Mouse (Mus musculus): ENCODE measurements around the gene Rpl36al. TPM values are rescaled to one million over a fixed set of nuclear protein-coding genes. Genes with fewer than 3 reads are reported as not detected.

Gene Rpl36al
- polyA plus RNA-seq, 1 experiment from 2014 or later, result 974 TPM

DNA sequence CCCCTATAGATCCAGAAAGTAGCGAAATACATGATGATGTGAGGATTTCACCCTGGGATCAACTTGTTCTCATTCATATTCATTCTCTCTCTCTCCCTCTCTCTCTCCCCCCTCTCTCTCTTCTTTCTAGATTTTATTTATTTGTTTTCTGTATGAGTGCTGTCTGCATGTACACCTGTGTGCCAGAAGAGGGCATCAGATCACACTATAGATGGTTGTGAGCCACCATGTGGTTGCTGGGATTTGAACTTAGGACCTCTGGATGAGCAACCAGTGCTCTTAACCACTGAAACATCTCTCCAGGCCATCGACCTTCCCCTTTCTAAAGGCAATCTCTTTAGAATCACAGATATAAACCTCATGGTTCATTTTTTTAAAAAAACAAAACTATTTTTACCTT lies 24.6 kb upstream of the Rpl36al start:
- Histone ChIP-seq H3K4me2 (replicated peaks; ENCODE audit: low read depth) (no peak overlapping the region), H3K4me3 (ENCODE audit: low read depth, low read length) (no peak overlapping the region), H3K36me3 (ENCODE audit: control insufficient read depth, insufficient read depth, low read length) (0 out of 2 replicates have a peak, but pooled peaks cover 4% of the 10 kb centered on the region), H3K9ac (ENCODE audit: low read length) (no peak overlapping the region), H3K4me1 (replicated peaks; ENCODE audit: control insufficient read depth, insufficient read depth) (no peaks in the 10 kb centered on the region), H3K27me3 (ENCODE audit: control insufficient read depth, insufficient read depth, low read length) (no peaks in the 10 kb centered on the region), H3K9me3 (ENCODE audit: control insufficient read depth, low read length) (no peaks in the 10 kb centered on the region), H3K27ac (replicated peaks) (no peak overlapping the region)
- DNase-seq (ENCODE audit: low spot score) (no peak), ATAC-seq (ENCODE audit: low FRiP score, low TSS enrichment) (no peak)
- 93% methylated on average over 2 of the region's 2 CpGs for WGBS
- TF ChIP-seq CTCF (IDR thresholded peaks at IDR 0.05; ENCODE audit: low read depth) (peak; percentile 50), EP300 (optimal IDR thresholded peaks at IDR 0.05) (no peak)

DNA sequence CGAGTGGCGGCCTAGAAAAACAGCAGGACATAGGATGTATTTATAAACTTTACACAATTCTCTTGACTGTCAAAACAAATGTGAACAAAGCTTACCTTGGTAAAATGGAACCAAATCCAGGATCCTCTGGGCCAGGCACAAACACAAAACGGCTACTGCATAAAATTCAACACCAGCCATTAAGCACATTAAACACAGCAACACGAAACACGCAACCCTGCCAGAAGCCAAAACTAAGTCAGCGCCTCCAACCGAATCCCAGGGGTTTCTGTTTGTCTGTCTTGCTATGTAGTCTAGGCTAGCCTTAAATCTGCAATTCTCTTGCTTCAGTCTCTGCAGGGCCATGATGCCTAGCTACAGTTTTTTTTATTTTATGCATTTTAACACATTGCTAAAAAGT lies 24.0 kb upstream of the Rpl36al start:
- no peak for DNase-seq (ENCODE audit: low spot score)
- WGBS, result 95% methylated on average over 7 of the region's 7 CpGs
- no peak for TF ChIP-seq CTCF (IDR thresholded peaks at IDR 0.05; ENCODE audit: low read depth)
- TF ChIP-seq EP300 (optimal IDR thresholded peaks at IDR 0.05), result no peak

GRCm38 (mm10) chr12:69207396-69207795 lies 23.5 kb upstream of the Rpl36al start:
- Histone ChIP-seq H3K27ac (replicated peaks) (no peak overlapping the region), H3K4me1 (replicated peaks; ENCODE audit: control insufficient read depth, insufficient read depth) (no peaks in the 10 kb centered on the region), H3K4me2 (replicated peaks; ENCODE audit: low read depth) (no peak overlapping the region), H3K4me3 (ENCODE audit: low read depth, low read length) (no peak overlapping the region), H3K36me3 (ENCODE audit: control insufficient read depth, insufficient read depth, low read length) (0 out of 2 replicates have a peak, but pooled peaks cover 4% of the 10 kb centered on the region), H3K27me3 (ENCODE audit: control insufficient read depth, insufficient read depth, low read length) (no peaks in the 10 kb centered on the region), H3K9ac (ENCODE audit: low read length) (no peak overlapping the region), H3K9me3 (ENCODE audit: control insufficient read depth, low read length) (no peaks in the 10 kb centered on the region)
- DNase-seq (ENCODE audit: low spot score) (no peak), ATAC-seq (ENCODE audit: low FRiP score, low TSS enrichment) (no peak)
- 91% methylated on average over 8 of the region's 8 CpGs for WGBS
- no peak for TF ChIP-seq CTCF (IDR thresholded peaks at IDR 0.05; ENCODE audit: low read depth)
- TF ChIP-seq EP300 (optimal IDR thresholded peaks at IDR 0.05), result no peak

More for the DNA sequence above, 24.0 kb upstream of the Rpl36al start:
- Histone ChIP-seq H3K27ac (replicated peaks) (no peak overlapping the region), H3K9ac (ENCODE audit: low read length) (no peak overlapping the region), H3K4me3 (ENCODE audit: low read depth, low read length) (no peak overlapping the region), H3K9me3 (ENCODE audit: control insufficient read depth, low read length) (no peaks in the 10 kb centered on the region), H3K4me1 (replicated peaks; ENCODE audit: control insufficient read depth, insufficient read depth) (no peaks in the 10 kb centered on the region), H3K4me2 (replicated peaks; ENCODE audit: low read depth) (no peak overlapping the region), H3K36me3 (ENCODE audit: control insufficient read depth, insufficient read depth, low read length) (0 out of 2 replicates have a peak, but pooled peaks cover 4% of the 10 kb centered on the region), H3K27me3 (ENCODE audit: control insufficient read depth, insufficient read depth, low read length) (no peaks in the 10 kb centered on the region)
- no peak for ATAC-seq (ENCODE audit: low FRiP score, low TSS enrichment)

GRCm38 (mm10) chr12:69204052-69204833 lies 20.4 kb upstream of the Rpl36al start, which contains the start of gene Gm49384:
Gm49384 (minus strand) TSS chr12:69204267.
- Histone ChIP-seq H3K27me3 (ENCODE audit: control insufficient read depth, insufficient read depth, low read length) (no peaks in the 10 kb centered on the region), H3K4me2 (replicated peaks; ENCODE audit: low read depth) (no peak within 1 kb of the TSS), H3K9me3 (ENCODE audit: control insufficient read depth, low read length) (no peaks in the 10 kb centered on the region), H3K36me3 (ENCODE audit: control insufficient read depth, insufficient read depth, low read length) (0 out of 2 replicates have a peak, but pooled peaks cover 1% of the 10 kb centered on the region), H3K9ac (ENCODE audit: low read length) (no peak within 1 kb of the TSS), H3K4me3 (ENCODE audit: low read depth, low read length) (no peak within 1 kb of the TSS), H3K27ac (replicated peaks) (no peak within 1 kb of the TSS), H3K4me1 (replicated peaks; ENCODE audit: control insufficient read depth, insufficient read depth) (no peaks in the 10 kb centered on the region)
- WGBS, result 78% methylated on average over 16 of the region's 16 CpGs
- no peak for DNase-seq (ENCODE audit: low spot score)
- TF ChIP-seq CTCF (IDR thresholded peaks at IDR 0.05; ENCODE audit: low read depth), result no peak
- TF ChIP-seq EP300 (optimal IDR thresholded peaks at IDR 0.05), result no peak
- no peak for ATAC-seq (ENCODE audit: low FRiP score, low TSS enrichment)

DNA sequence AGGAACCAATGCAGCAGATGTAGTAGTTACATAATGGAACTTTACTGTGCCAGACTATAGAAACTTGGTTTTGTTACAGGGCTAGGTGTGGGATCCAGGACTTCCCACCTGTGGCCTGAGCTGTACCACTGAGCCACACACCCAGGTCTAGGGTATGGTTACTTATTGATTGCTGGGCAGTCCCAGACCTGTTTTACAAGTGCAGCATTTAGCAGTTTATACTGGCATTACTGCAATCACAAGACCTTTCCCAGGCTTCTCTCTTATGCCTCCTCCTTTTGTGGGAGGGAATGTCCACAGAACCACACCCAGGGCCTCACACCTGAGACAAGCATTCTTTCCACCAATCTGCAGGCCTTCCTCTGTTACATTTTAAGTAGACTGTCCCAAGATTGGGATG lies 15.1 kb upstream of the Rpl36al start:
- 0 out of 2 replicates have a peak, but pooled peaks cover 2% of the 10 kb centered on the region for H3K4me1 ChIP-seq (replicated peaks; ENCODE audit: control insufficient read depth, insufficient read depth)
- TF ChIP-seq CTCF (IDR thresholded peaks at IDR 0.05; ENCODE audit: low read depth) (no peak), EP300 (optimal IDR thresholded peaks at IDR 0.05) (no peak)
- H3K27ac ChIP-seq (replicated peaks), result no peak overlapping the region
- H3K9ac ChIP-seq (ENCODE audit: low read length), result no peak overlapping the region
- H3K27me3 ChIP-seq (ENCODE audit: control insufficient read depth, insufficient read depth, low read length), result no peaks in the 10 kb centered on the region
- no peak overlapping the region for H3K4me3 ChIP-seq (ENCODE audit: low read depth, low read length)
- ATAC-seq (ENCODE audit: low FRiP score, low TSS enrichment) (peak; percentile 63; the same call in 1 of the 2 replicates), DNase-seq (ENCODE audit: low spot score) (peak; percentile 29)
- no peak overlapping the region for H3K4me2 ChIP-seq (replicated peaks; ENCODE audit: low read depth)
- H3K36me3 ChIP-seq (ENCODE audit: control insufficient read depth, insufficient read depth, low read length), result 0 out of 2 replicates have a peak, but pooled peaks cover 3% of the 10 kb centered on the region
- no peaks in the 10 kb centered on the region for H3K9me3 ChIP-seq (ENCODE audit: control insufficient read depth, low read length)

- H3K27ac ChIP-seq (replicated peaks), result peak within 1 kb of the TSS; percentile 92
- peak within 1 kb of the TSS; percentile 92 for H3K4me3 ChIP-seq (ENCODE audit: low read depth, low read length)
- TF ChIP-seq CTCF (IDR thresholded peaks at IDR 0.05; ENCODE audit: low read depth), result no peak
- no peak for TF ChIP-seq EP300 (optimal IDR thresholded peaks at IDR 0.05)
- WGBS, result under 1% methylated on average over 18 of the region's 18 CpGs
- H3K4me2 ChIP-seq (replicated peaks; ENCODE audit: low read depth), result peak within 1 kb of the TSS; percentile 89
- DNase-seq (ENCODE audit: low spot score) (peak; percentile 78), ATAC-seq (ENCODE audit: low FRiP score, low TSS enrichment) (peak; percentile 30)
- H3K9ac ChIP-seq (ENCODE audit: low read length), result peak within 1 kb of the TSS; percentile 79
- H3K9me3 ChIP-seq (ENCODE audit: control insufficient read depth, low read length), result no peaks in the 10 kb centered on the region
- 0 out of 2 replicates have a peak, but pooled peaks cover 2% of the 10 kb centered on the region for H3K4me1 ChIP-seq (replicated peaks; ENCODE audit: control insufficient read depth, insufficient read depth)
- 0 out of 2 replicates have a peak, but pooled peaks cover 3% of the 10 kb centered on the region for H3K36me3 ChIP-seq (ENCODE audit: control insufficient read depth, insufficient read depth, low read length)
- no peaks in the 10 kb centered on the region for H3K27me3 ChIP-seq (ENCODE audit: control insufficient read depth, insufficient read depth, low read length)
Observed at GRCm38 (mm10) chr12:69198164-69198535, 14.3 kb upstream of the Rpl36al start, which contains the start of gene Dnaaf2. Dnaaf2 (minus strand) TSS chr12:69198429.

Measured in stomach, postnatal 0 days (tissue).